In the genomic region with DNA sequence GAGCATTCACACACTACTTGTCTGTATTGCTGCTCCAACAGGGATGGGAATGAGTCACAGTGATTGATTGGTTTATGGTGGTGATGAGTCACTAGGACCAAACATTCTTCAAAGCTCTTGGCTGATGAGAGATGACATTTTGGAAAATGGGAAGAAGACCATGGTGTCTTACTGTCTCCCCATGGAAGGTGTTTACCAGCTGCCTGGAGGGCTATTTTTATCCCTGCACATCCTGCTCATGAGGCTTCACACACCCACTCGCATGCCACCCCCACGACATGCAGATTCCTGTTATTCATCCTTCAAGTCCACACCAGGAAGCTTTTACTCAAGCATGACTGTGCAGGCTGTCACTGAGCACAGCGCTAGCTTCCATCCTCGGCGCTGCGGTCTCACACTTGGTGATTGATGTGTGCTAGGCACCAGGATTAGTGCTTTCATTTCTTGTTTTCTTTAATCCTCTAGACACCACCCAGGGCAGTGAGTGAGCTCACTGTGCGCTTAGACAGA, we compare ENCODE assay signal across 9 mouse cellular contexts.
DNase-seq lines count a peak whose midpoint lies in the region; ATAC-seq lines count a peak whose summit lies in the region.
"Had no signal": no experiment of that assay in that cellular context is flagged by ENCODE, and none has a peak within 500 bp of the region (broad histone marks: within the 10 kb centered on the region; RNA-seq: fewer than 3 reads in every experiment).

No protein-coding gene starts in this region.

- no peaks in the 10 kb centered on the region for H3K36me3 ChIP-seq in forebrain, embryonic 14.5 days (ENCODE audit: control insufficient read depth, insufficient read depth, low read length)
- H3K36me3 ChIP-seq: neural tube, embryonic 12.5 days had no signal

- peaks cover 4% of the 10 kb centered on the region; the same call in 1 of the 2 replicates for H3K4me1 ChIP-seq in forebrain, embryonic 14.5 days (ENCODE audit: control insufficient read depth, insufficient read depth, low read length)

- no peak overlapping the region for H3K4me3 ChIP-seq in forebrain, embryonic 14.5 days (ENCODE audit: low read depth, low read length)
- H3K4me3 ChIP-seq: neural tube, embryonic 12.5 days had no signal

- H3K9me3 ChIP-seq in forebrain, embryonic 14.5 days (replicated peaks; ENCODE audit: control insufficient read depth, low read length) = no peaks in the 10 kb centered on the region
- H3K9me3 ChIP-seq: neural tube, embryonic 12.5 days had no signal

- H3K27me3 ChIP-seq in forebrain, embryonic 14.5 days (replicated peaks; ENCODE audit: control insufficient read depth, insufficient read depth, low read length) = no peaks in the 10 kb centered on the region
- H3K27me3 ChIP-seq: neural tube, embryonic 12.5 days had no signal

- no peak overlapping the region for H3K4me2 ChIP-seq in forebrain, embryonic 14.5 days (ENCODE audit: low read length)
- H3K4me2 ChIP-seq: neural tube, embryonic 12.5 days had no signal

- ATAC-seq in forebrain, embryonic 14.5 days = no peak

- no peak overlapping the region for H3K9ac ChIP-seq in forebrain, embryonic 14.5 days (ENCODE audit: low read length)
- H3K9ac ChIP-seq: neural tube, embryonic 12.5 days had no signal

- DNase-seq in lung, postnatal 4 days = peak; percentile 26 to 49
- DNase-seq in lung, postnatal 14 days = no peak
- DNase-seq in adrenal gland, postnatal 14 days = peak; percentile 54
- peak; percentile 75 to 84 for DNase-seq in layer of hippocampus, adult 8-10 months (ENCODE audit: low spot score in 2 of 2)
- peak; percentile 21 for DNase-seq in retina, postnatal 1 day
- no peak for DNase-seq in gastrocnemius, postnatal 14 days
- no peak for DNase-seq in c-Kit-positive CD71-positive TER-119-positive erythroid progenitor cells, embryonic 14.5 days (ENCODE audit: low spot score)
- DNase-seq in forebrain, embryonic 14.5 days (ENCODE audit: low spot score) = no peak

- no peak overlapping the region for H3K27ac ChIP-seq in forebrain, embryonic 14.5 days (ENCODE audit: low read depth, low read length)
- H3K27ac ChIP-seq: neural tube, embryonic 12.5 days had no signal

- intact Hi-C loops in gastrocnemius, postnatal 14 days (cut with DNase I; ENCODE audit: low total_unique reads) = no loop called here

- 48% methylated on average over 7 of the region's 7 CpGs for WGBS in forebrain, embryonic 14.5 days

Comparison
In these comparisons a context has a peak if more than half of its experiments do, and no peak if none do; other contexts are left out.
1. DNase-seq: peak in lung, postnatal 4 days (2 of 2), adrenal gland, postnatal 14 days (single experiment), layer of hippocampus, adult 8-10 months (2 of 2) and retina, postnatal 1 day (single experiment); none in lung, postnatal 14 days (single experiment), gastrocnemius, postnatal 14 days (single experiment), c-Kit-positive CD71-positive TER-119-positive erythroid progenitor cells, embryonic 14.5 days (single experiment) and forebrain, embryonic 14.5 days (single experiment).